Mouse (Mus musculus): ENCODE measurements around the gene A630001G21Rik.

A630001G21Rik gene

GRCm38 (mm10) chr1:85778436-85778835, at the start of gene A630001G21Rik:
Gene A630001G21Rik (minus strand): TSS chr1:85778643.
- TF ChIP-seq GATA4 (IDR thresholded peaks at IDR 0.05; ENCODE audit: insufficient replicate concordance, low read length), result no peak

GRCm38 (mm10) chr1:85827166-85827565, 48.7 kb upstream of the A630001G21Rik start:
- no peak for TF ChIP-seq GATA4 (IDR thresholded peaks at IDR 0.05; ENCODE audit: insufficient replicate concordance, low read length)

- no peak for TF ChIP-seq GATA4 (IDR thresholded peaks at IDR 0.05; ENCODE audit: insufficient replicate concordance, low read length)
Measured at GRCm38 (mm10) chr1:85824905-85825304, 46.5 kb upstream of the A630001G21Rik start.

- no peak for TF ChIP-seq GATA4 (IDR thresholded peaks at IDR 0.05; ENCODE audit: insufficient replicate concordance, low read length)
Measured at GRCm38 (mm10) chr1:85822239-85822638, 43.8 kb upstream of the A630001G21Rik start.

GRCm38 (mm10) chr1:85819695-85820094, 41.3 kb upstream of the A630001G21Rik start:
- TF ChIP-seq GATA4 (IDR thresholded peaks at IDR 0.05; ENCODE audit: insufficient replicate concordance, low read length), result no peak

GRCm38 (mm10) chr1:85818121-85818520, 39.7 kb upstream of the A630001G21Rik start:
- TF ChIP-seq GATA4 (IDR thresholded peaks at IDR 0.05; ENCODE audit: insufficient replicate concordance, low read length), result no peak

- no peak for TF ChIP-seq GATA4 (IDR thresholded peaks at IDR 0.05; ENCODE audit: insufficient replicate concordance, low read length)
Measured at GRCm38 (mm10) chr1:85810787-85811186, 32.3 kb upstream of the A630001G21Rik start.

GRCm38 (mm10) chr1:85810343-85810742, 31.9 kb upstream of the A630001G21Rik start:
- no peak for TF ChIP-seq GATA4 (IDR thresholded peaks at IDR 0.05; ENCODE audit: insufficient replicate concordance, low read length)

- TF ChIP-seq GATA4 (IDR thresholded peaks at IDR 0.05; ENCODE audit: insufficient replicate concordance, low read length), result no peak
Measured at GRCm38 (mm10) chr1:85809256-85809655, 30.8 kb upstream of the A630001G21Rik start.

- TF ChIP-seq GATA4 (IDR thresholded peaks at IDR 0.05; ENCODE audit: insufficient replicate concordance, low read length), result no peak
Measured at GRCm38 (mm10) chr1:85804551-85804950, 26.1 kb upstream of the A630001G21Rik start.

- no peak for TF ChIP-seq GATA4 (IDR thresholded peaks at IDR 0.05; ENCODE audit: insufficient replicate concordance, low read length)
Measured at GRCm38 (mm10) chr1:85802517-85802916, 24.1 kb upstream of the A630001G21Rik start.

- TF ChIP-seq GATA4 (IDR thresholded peaks at IDR 0.05; ENCODE audit: insufficient replicate concordance, low read length), result no peak
Measured at GRCm38 (mm10) chr1:85799776-85800175, 21.3 kb upstream of the A630001G21Rik start.

GRCm38 (mm10) chr1:85795196-85795595, 16.8 kb upstream of the A630001G21Rik start:
- TF ChIP-seq GATA4 (IDR thresholded peaks at IDR 0.05; ENCODE audit: insufficient replicate concordance, low read length), result no peak

- TF ChIP-seq GATA4 (IDR thresholded peaks at IDR 0.05; ENCODE audit: insufficient replicate concordance, low read length), result peak; percentile 89
Measured at GRCm38 (mm10) chr1:85794106-85794771, 15.8 kb upstream of the A630001G21Rik start.

- no peak for TF ChIP-seq GATA4 (IDR thresholded peaks at IDR 0.05; ENCODE audit: insufficient replicate concordance, low read length)
Measured at GRCm38 (mm10) chr1:85793208-85794105, 15.0 kb upstream of the A630001G21Rik start, which contains the start of gene Cab39. Gene Cab39 (plus strand): TSS chr1:85793441.

GRCm38 (mm10) chr1:85791476-85791875, 13.0 kb upstream of the A630001G21Rik start:
- TF ChIP-seq GATA4 (IDR thresholded peaks at IDR 0.05; ENCODE audit: insufficient replicate concordance, low read length), result no peak

Measured in liver, adult (tissue).